Mouse (Mus musculus) ES-Bruce4 (cell line): ENCODE measurements at regions not wholly inside any gene's neighbourhood (a gene's known extent, or its start where the extent isn't known, plus 50 kb on each side); places are given as distances from the start of the nearest gene placed in this dataset.

ENCODE experiments used
- H3K27ac ChIP-seq: 2 replicates; pipeline ENCODE4 v1.5.1; 2012; ENCODE audit warnings: low read length, inconsistent platforms; ENCODE audit not compliant: insufficient read depth
- H3K27me3 ChIP-seq: 2 replicates; pipeline ENCODE4 v1.6.1; 2012; ENCODE audit warnings: mild to moderate bottlenecking, low read length, inconsistent platforms; ENCODE audit not compliant: control insufficient read depth, poor library complexity, insufficient read depth, severe bottlenecking
- H3K36me3 ChIP-seq: 2 replicates; pipeline ENCODE4 v1.6.1; 2012; ENCODE audit warnings: inconsistent platforms, mild to moderate bottlenecking, low read length, moderate library complexity; ENCODE audit not compliant: control insufficient read depth, poor library complexity, insufficient read depth, severe bottlenecking
- H3K4me1 ChIP-seq: one replicate; pipeline ENCODE4 v1.8.1; 2011; ENCODE audit warnings: low read length; ENCODE audit not compliant: control insufficient read depth, insufficient read depth
- H3K4me3 ChIP-seq: 2 replicates; pipeline ENCODE4 v1.5.1; 2011; ENCODE audit warnings: low read depth, mild to moderate bottlenecking, low read length
- H3K9ac ChIP-seq: 2 replicates; pipeline ENCODE4 v1.6.1; 2012; ENCODE audit warnings: low read depth, mild to moderate bottlenecking, inconsistent platforms; ENCODE audit not compliant: poor library complexity, severe bottlenecking
- H3K9me3 ChIP-seq: replicated peaks from 2 replicates; pipeline ENCODE4 v1.6.1; 2012; ENCODE audit warnings: mild to moderate bottlenecking, low read length, inconsistent platforms; ENCODE audit not compliant: control insufficient read depth, poor library complexity, insufficient read depth, severe bottlenecking
- CTCF ChIP-seq: IDR thresholded peaks from one replicate; pipeline ENCODE4 v1.8.1; 2011; ENCODE audit warnings: low read depth, low read length
- EP300 ChIP-seq: IDR thresholded peaks from 2 replicates; pipeline ENCODE4 v1.6.1; 2011; ENCODE audit warnings: low read depth, low read length; ENCODE audit not compliant: insufficient read depth
- POLR2A ChIP-seq: IDR thresholded peaks from one replicate; pipeline ENCODE4 v1.8.1; 2011; ENCODE audit warnings: low read length; ENCODE audit not compliant: insufficient read depth

DNA sequence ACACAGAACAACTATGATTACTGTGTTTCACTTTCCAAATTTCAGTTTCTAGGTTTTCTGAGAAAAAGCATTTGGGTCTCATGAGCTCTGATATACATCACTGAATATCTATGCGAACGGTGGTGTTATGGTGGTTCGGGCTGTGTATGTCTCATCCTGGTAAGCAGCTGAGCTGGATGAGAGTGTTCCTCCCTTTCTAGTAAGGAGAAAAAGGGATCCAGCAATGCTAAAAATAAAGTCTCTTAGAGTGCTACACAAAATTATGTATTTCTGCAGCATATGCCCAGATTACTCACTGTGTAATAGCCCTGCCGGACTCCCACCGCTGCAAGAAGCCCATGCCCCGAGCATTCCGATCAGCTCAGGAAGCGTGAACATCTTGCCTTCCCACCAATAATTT is 173.4 kb upstream of the Ppargc1a start:
- H3K27me3 ChIP-seq, result no peaks in the 10 kb centered on the region
- no peaks in the 10 kb centered on the region for H3K4me1 ChIP-seq

GRCm38 (mm10) chr5:51730241-51730640 is 162.7 kb upstream of the Ppargc1a start:
- H3K27ac ChIP-seq, result no peak overlapping the region
- no peaks in the 10 kb centered on the region for H3K27me3 ChIP-seq
- no peak overlapping the region for H3K9ac ChIP-seq
- no peaks in the 10 kb centered on the region for H3K36me3 ChIP-seq
- no peaks in the 10 kb centered on the region for H3K9me3 ChIP-seq
- no peak overlapping the region for H3K4me3 ChIP-seq
- TF ChIP-seq CTCF (no peak), POLR2A (no peak), EP300 (no peak)
- no peaks in the 10 kb centered on the region for H3K4me1 ChIP-seq

More for the DNA sequence above, 173.4 kb upstream of the Ppargc1a start:
- Histone ChIP-seq H3K9ac (no peak overlapping the region), H3K36me3 (no peaks in the 10 kb centered on the region), H3K27ac (no peak overlapping the region), H3K4me3 (no peak overlapping the region), H3K9me3 (no peaks in the 10 kb centered on the region)
- no peak for TF ChIP-seq POLR2A
- no peak for TF ChIP-seq EP300
- TF ChIP-seq CTCF, result no peak

GRCm38 (mm10) chr5:51729771-51730170 is 162.2 kb upstream of the Ppargc1a start:
- Histone ChIP-seq H3K27me3 (no peaks in the 10 kb centered on the region), H3K27ac (no peak overlapping the region), H3K36me3 (no peaks in the 10 kb centered on the region), H3K4me3 (no peak overlapping the region), H3K9me3 (no peaks in the 10 kb centered on the region), H3K9ac (no peak overlapping the region), H3K4me1 (no peaks in the 10 kb centered on the region)
- TF ChIP-seq POLR2A (no peak), CTCF (no peak), EP300 (no peak)

DNA sequence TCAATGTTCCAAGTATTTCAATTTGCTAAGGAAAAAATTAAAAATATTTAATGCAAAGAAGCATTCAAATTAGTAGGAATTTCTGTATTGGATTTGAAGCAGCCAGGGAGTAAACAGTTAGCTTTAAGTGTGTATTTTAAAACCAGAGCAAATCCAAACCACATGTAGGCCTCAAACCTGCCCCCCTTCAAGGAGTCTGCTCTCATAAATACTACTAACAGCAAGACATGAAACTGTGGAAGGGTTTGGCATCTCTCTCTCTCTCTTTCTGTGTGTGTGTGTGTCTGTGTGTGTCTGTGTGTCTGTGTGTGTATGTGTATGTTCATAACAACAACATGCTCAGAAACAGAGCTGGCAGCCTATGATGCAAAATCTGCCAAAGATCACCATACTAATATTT is 159.2 kb upstream of the Ppargc1a start:
- Histone ChIP-seq H3K36me3 (no peaks in the 10 kb centered on the region), H3K4me3 (no peak overlapping the region), H3K9ac (no peak overlapping the region), H3K27ac (no peak overlapping the region), H3K27me3 (no peaks in the 10 kb centered on the region), H3K9me3 (no peaks in the 10 kb centered on the region), H3K4me1 (no peaks in the 10 kb centered on the region)
- TF ChIP-seq EP300, result no peak
- no peak for TF ChIP-seq POLR2A

- H3K9me3 ChIP-seq, result no peaks in the 10 kb centered on the region
- TF ChIP-seq CTCF (no peak), EP300 (no peak), POLR2A (no peak)
Observed at GRCm38 (mm10) chr5:51718911-51719310, 151.4 kb upstream of the Ppargc1a start.

GRCm38 (mm10) chr5:51718451-51718850 is 150.9 kb upstream of the Ppargc1a start:
- H3K9ac ChIP-seq, result no peak overlapping the region
- H3K9me3 ChIP-seq, result no peaks in the 10 kb centered on the region
- H3K36me3 ChIP-seq, result no peaks in the 10 kb centered on the region
- no peak overlapping the region for H3K4me3 ChIP-seq
- no peak overlapping the region for H3K27ac ChIP-seq
- TF ChIP-seq POLR2A (no peak), CTCF (no peak), EP300 (no peak)
- no peaks in the 10 kb centered on the region for H3K4me1 ChIP-seq
- H3K27me3 ChIP-seq, result no peaks in the 10 kb centered on the region

More at GRCm38 (mm10) chr5:51718911-51719310, 151.4 kb upstream of the Ppargc1a start:
- Histone ChIP-seq H3K36me3 (no peaks in the 10 kb centered on the region), H3K4me3 (no peak overlapping the region), H3K27ac (no peak overlapping the region), H3K4me1 (no peaks in the 10 kb centered on the region), H3K27me3 (no peaks in the 10 kb centered on the region), H3K9ac (no peak overlapping the region)
